Mouse (Mus musculus) stomach, embryonic 15.5 days (tissue): ENCODE results near the gene Pde1c. TPM values are rescaled to one million over a fixed set of nuclear protein-coding genes. Genes with fewer than 3 reads are reported as not detected.

Experiments
- ATAC-seq: fragments of 200-750 bp; cut with Nextera tagmentation; 2 replicates; pipeline ENCODE4 v1.8.0; 2017; ENCODE audit warnings: low read depth, moderate number of reproducible peaks, moderate TSS enrichment; ENCODE audit not compliant: insufficient read depth, low FRiP score
- H3K27ac ChIP-seq: fragments of 300-500 bp; sonication (generic); 2 replicates; pipeline ENCODE4 v1.5.1; 2015; ENCODE audit warnings: mild to moderate bottlenecking, inconsistent platforms
- H3K27me3 ChIP-seq: fragments of 300-500 bp; sonication (generic); replicated peaks from 2 replicates; pipeline ENCODE4 v1.6.1; 2015; ENCODE audit warnings: inconsistent platforms
- H3K36me3 ChIP-seq: fragments of 300-500 bp; sonication (generic); 2 replicates; pipeline ENCODE4 v1.6.1; 2015; ENCODE audit warnings: inconsistent platforms
- H3K4me1 ChIP-seq: fragments of 300-500 bp; sonication (generic); 2 replicates; pipeline ENCODE4 v1.6.1; 2015; ENCODE audit warnings: inconsistent platforms
- H3K4me2 ChIP-seq: fragments of 300-500 bp; sonication (generic); 2 replicates; pipeline ENCODE4 v1.6.1; 2015; ENCODE audit warnings: mild to moderate bottlenecking, inconsistent platforms
- H3K4me3 ChIP-seq: fragments of 300-500 bp; sonication (generic); replicated peaks from 2 replicates; pipeline ENCODE4 v1.5.1; 2015; ENCODE audit warnings: inconsistent platforms
- H3K9ac ChIP-seq: fragments of 300-500 bp; sonication (generic); 2 replicates; pipeline ENCODE4 v1.6.1; 2015; ENCODE audit warnings: inconsistent platforms
- H3K9me3 ChIP-seq: fragments of 300-500 bp; sonication (generic); 2 replicates; pipeline ENCODE4 v1.6.1; 2016; ENCODE audit warnings: inconsistent platforms
- WGBS: fragments of 180-500 bp; shearing (Covaris S2); methylation state at CpG from one replicate; pipeline ENCODE4 v1.1.7; 2015; 5-methylcytosine and 5-hydroxymethylcytosine counted together
- microRNA-seq: library from miRNA; unstranded; fragments of <30 nt; microRNA quantifications from one replicate; pipeline ENCODE4, GENCODE M21; 2016
- polyA plus RNA-seq: library from polyadenylated mRNA; unstranded; fragments of >200 nt; fragmentation: Nextera tagmentation; extraction: Ambion mirVana; gene quantifications from 2 replicates; pipeline ENCODE4 v1.2.1, GENCODE M21; 2015

Gene Pde1c
- polyA plus RNA-seq, 1 experiment from 2014 or later, result 2.7 TPM

DNA sequence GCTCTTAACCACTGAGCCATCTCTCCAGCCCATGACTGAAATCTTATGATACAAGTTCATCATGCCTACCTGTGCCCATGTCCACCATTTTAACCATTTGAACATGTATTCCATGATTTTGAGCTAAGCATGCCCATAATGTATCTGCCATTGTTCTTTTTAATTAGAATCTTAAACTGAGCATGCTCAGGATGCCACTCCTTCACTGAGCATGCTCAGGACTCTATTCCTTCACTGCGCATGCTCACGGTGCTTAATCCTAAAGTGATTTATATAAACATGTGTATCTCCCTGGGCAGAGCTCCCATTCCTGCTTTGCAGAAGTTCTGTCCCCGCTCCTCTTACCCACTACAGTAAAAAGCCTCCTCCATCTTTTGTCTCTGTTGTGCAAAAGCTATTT is 520.3 kb downstream of the Pde1c start:
- H3K36me3 ChIP-seq, result no peaks in the 10 kb centered on the region
- no peak overlapping the region for H3K4me3 ChIP-seq
- no peaks in the 10 kb centered on the region for H3K9me3 ChIP-seq
- no peak for ATAC-seq
- no peak overlapping the region for H3K9ac ChIP-seq
- no peak overlapping the region for H3K4me2 ChIP-seq
- H3K27me3 ChIP-seq, result no peaks in the 10 kb centered on the region
- 77% methylated on average over 3 of the region's 3 CpGs for WGBS
- no peaks in the 10 kb centered on the region for H3K4me1 ChIP-seq
- no peak overlapping the region for H3K27ac ChIP-seq

DNA sequence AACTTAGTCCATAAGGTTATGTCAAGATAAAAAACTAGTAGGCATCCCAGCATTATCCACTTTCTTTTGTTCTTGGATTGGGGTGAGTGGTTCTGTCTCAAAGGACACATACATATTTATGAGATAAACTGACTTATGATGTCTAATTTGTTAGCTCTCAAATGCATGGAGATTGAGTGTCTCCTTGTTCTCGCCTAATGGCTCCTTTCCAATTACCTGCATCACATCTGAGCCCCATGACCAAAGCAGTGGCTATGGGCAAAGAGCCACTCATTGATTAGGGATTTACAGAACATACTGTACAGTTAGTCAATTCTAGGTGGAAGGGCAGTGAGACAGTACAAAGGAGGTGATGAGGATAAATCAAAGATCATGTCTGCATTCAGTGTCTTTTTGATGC is 524.2 kb downstream of the Pde1c start:
- 81% methylated on average over 1 of the region's 1 CpGs for WGBS
- Histone ChIP-seq H3K27me3 (no peaks in the 10 kb centered on the region), H3K36me3 (no peaks in the 10 kb centered on the region), H3K27ac (no peak overlapping the region), H3K9me3 (no peaks in the 10 kb centered on the region), H3K4me2 (no peak overlapping the region), H3K4me3 (no peak overlapping the region), H3K9ac (no peak overlapping the region), H3K4me1 (no peaks in the 10 kb centered on the region)
- ATAC-seq, result no peak

DNA sequence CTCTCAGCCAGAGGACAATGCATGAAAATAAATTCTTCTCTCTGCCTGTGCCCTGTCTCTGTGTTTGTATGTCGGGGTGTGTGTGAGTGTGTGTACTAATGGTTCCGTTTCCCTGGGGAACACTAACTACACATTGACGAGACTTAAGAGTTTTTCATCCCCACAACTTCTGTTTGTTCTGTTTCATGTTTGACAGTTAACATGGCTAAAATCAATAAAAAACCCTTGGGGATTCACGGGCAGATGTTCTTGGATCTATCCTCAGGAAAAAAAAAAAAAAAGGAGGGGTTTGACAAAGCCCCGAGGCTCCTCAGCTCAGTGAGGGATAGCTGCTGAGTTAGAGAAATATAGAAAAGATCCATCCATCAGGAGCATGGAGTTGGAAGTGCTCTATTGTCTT is 524.6 kb downstream of the Pde1c start:
- no peak for ATAC-seq
- no peak overlapping the region for H3K27ac ChIP-seq
- no peaks in the 10 kb centered on the region for H3K36me3 ChIP-seq
- no peaks in the 10 kb centered on the region for H3K27me3 ChIP-seq
- no peak overlapping the region for H3K4me2 ChIP-seq
- H3K4me3 ChIP-seq, result no peak overlapping the region
- WGBS, result 55% methylated on average over 5 of the region's 5 CpGs
- H3K9me3 ChIP-seq, result no peaks in the 10 kb centered on the region
- H3K9ac ChIP-seq, result no peak overlapping the region
- no peaks in the 10 kb centered on the region for H3K4me1 ChIP-seq

DNA sequence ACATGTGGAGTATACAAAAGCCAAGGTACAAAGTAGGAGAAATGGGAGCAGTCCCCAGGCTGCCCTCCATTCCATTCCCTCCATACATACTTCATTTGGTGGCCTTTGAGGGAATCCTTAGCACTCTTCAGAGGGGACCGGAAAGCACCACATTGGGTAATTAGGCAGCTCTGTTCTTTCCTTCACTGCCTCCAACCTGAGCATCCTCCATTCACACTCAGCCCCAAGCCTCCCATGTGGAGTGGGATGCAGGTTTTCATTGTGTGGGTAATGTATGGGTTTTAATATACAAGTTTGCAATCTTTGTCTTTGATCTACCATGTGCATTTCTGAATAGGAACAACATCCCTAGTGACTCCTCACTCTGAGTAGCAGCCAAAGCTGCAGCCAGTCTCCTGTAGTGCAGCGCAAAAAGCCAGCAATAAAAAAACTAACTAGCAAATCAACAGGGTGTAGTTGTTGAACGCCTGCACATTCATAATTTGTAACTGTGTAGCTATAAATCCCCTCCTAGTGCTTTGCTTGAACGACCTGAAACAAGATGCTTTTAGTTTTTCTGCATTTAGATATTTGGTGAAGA is 529.3 kb downstream of the Pde1c start:
- no peak overlapping the region for H3K4me2 ChIP-seq
- H3K36me3 ChIP-seq, result no peaks in the 10 kb centered on the region
- H3K9me3 ChIP-seq, result no peaks in the 10 kb centered on the region
- no peaks in the 10 kb centered on the region for H3K27me3 ChIP-seq
- H3K4me3 ChIP-seq, result no peak overlapping the region
- no peak for ATAC-seq
- H3K9ac ChIP-seq, result no peak overlapping the region
- no peaks in the 10 kb centered on the region for H3K4me1 ChIP-seq
- H3K27ac ChIP-seq, result no peak overlapping the region
- WGBS, result 66% methylated on average over 4 of the region's 4 CpGs

DNA sequence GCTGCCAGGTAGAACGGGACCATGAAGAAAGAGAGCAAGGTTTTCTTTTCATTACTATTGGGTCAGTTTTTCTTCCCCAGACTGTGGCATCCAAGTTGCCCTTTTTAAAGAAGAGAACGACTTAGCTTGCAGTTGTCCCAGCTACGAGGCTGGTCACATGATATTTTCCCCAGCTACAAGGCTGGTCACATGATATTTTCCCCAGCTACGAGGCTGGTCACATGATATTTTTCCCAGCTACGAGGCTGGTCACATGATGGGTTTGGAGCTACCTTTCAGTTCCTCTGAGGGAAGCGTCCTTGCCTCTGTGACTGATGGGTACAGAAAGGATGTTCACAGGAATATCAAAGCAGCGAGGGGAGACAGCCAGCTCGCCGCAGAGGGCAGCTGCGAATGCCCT is 533.8 kb downstream of the Pde1c start:
- WGBS, result 67% methylated on average over 10 of the region's 10 CpGs

DNA sequence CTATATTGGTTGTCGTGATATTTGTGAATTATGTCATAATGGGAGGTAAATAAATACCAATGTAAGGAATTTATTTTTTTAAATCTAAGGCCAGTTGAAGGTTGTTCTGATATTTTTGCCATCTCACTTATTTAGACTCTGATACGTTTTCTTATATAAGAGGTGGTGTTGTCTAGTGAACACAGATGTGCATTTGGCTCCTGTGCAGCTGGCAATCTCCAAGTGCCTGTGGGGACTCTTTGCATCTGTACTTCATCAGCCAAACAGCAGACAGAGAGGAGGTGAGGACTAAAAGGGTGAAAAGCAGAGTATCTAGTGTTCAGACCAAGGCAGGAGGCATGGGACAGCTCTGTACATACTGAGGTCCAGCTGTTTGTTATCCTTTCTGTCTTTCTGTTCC is 536.7 kb downstream of the Pde1c start:
- 70% methylated on average over 2 of the region's 2 CpGs for WGBS
- no peaks in the 10 kb centered on the region for H3K27me3 ChIP-seq
- H3K4me2 ChIP-seq, result no peak overlapping the region
- H3K4me3 ChIP-seq, result no peak overlapping the region
- no peak for ATAC-seq
- no peak overlapping the region for H3K9ac ChIP-seq
- no peak overlapping the region for H3K27ac ChIP-seq
- no peaks in the 10 kb centered on the region for H3K36me3 ChIP-seq
- no peaks in the 10 kb centered on the region for H3K4me1 ChIP-seq
- H3K9me3 ChIP-seq, result no peaks in the 10 kb centered on the region

More for the DNA sequence above, 533.8 kb downstream of the Pde1c start:
- no peak overlapping the region for H3K9ac ChIP-seq
- no peaks in the 10 kb centered on the region for H3K27me3 ChIP-seq
- H3K27ac ChIP-seq, result no peak overlapping the region
- no peak overlapping the region for H3K4me3 ChIP-seq
- no peaks in the 10 kb centered on the region for H3K9me3 ChIP-seq
- H3K4me2 ChIP-seq, result no peak overlapping the region
- H3K36me3 ChIP-seq, result no peaks in the 10 kb centered on the region
- no peak for ATAC-seq
- H3K4me1 ChIP-seq, result no peaks in the 10 kb centered on the region

DNA sequence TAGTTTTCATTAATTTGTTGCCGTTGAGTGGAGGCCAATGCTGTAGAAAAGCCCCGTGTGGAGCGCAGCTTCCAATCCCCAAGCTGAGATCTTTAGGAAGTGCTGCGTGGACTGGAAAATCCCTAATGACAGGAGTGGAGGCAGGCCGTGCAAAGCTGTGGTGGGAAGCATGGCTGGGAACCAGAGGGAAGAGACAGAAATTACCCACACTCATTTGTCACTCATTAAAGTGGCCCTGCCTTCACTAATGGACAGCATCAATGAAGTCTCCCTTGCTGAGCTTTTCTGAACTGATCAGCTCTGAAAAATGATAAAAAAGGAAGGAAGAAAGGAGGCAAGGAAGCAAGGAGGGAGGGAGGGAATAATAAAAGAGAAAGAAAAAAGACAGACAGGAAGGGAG is 538.9 kb downstream of the Pde1c start:
- H3K9me3 ChIP-seq, result no peaks in the 10 kb centered on the region
- no peak overlapping the region for H3K27ac ChIP-seq
- ATAC-seq, result no peak
- H3K27me3 ChIP-seq, result no peaks in the 10 kb centered on the region
- no peak overlapping the region for H3K9ac ChIP-seq
- no peak overlapping the region for H3K4me3 ChIP-seq
- WGBS, result 54% methylated on average over 5 of the region's 5 CpGs
- H3K36me3 ChIP-seq, result no peaks in the 10 kb centered on the region
- H3K4me2 ChIP-seq, result no peak overlapping the region
- H3K4me1 ChIP-seq, result no peaks in the 10 kb centered on the region

DNA sequence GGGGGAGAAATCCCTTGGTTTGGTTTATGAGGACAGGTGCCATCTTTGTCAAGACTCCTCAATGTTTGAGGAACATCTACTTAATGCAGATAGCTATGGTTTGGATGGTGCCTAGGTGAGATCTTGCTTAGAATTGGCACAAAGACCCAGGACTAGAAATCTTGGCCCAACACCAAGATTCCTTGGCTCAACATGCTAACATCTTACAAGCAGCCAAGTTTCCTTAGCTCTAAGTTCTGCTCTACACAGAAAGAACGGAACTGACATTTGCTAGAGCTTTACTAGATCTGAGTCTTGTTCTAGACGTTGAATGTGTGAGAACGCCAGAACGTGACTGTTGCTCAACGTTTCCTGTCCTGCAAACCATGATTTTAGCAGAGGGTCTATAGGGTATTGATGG is 540.9 kb downstream of the Pde1c start:
- ATAC-seq, result no peak
- WGBS, result 67% methylated on average over 5 of the region's 5 CpGs

DNA sequence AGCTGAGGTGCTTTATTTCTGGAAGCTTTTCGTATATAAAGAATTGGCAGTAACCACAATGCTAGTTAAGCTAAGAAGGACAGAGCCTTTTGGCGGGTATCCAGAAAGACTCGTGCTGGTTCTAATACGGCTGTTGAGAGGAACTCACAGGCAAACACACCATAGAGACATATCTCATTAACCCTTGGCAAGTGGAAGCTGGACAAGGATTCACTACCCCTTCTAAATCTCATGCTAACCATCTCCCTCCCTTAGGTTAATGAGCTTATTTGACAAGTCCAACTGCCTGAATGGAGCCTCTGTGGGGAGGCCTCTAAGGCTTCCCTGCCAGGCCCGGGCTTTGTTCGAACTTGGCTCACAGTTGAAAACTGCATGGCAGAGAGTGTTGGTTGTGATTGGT is 541.6 kb downstream of the Pde1c start:
- Histone ChIP-seq H3K36me3 (no peaks in the 10 kb centered on the region), H3K27me3 (no peaks in the 10 kb centered on the region), H3K4me1 (no peaks in the 10 kb centered on the region), H3K9ac (no peak overlapping the region), H3K4me2 (no peak overlapping the region), H3K27ac (no peak overlapping the region), H3K9me3 (no peaks in the 10 kb centered on the region), H3K4me3 (no peak overlapping the region)
- no peak for ATAC-seq
- 54% methylated on average over 6 of the region's 6 CpGs for WGBS

More for the DNA sequence above, 540.9 kb downstream of the Pde1c start:
- H3K9me3 ChIP-seq, result no peaks in the 10 kb centered on the region
- no peak overlapping the region for H3K4me2 ChIP-seq
- no peak overlapping the region for H3K4me3 ChIP-seq
- H3K27ac ChIP-seq, result no peak overlapping the region
- no peaks in the 10 kb centered on the region for H3K27me3 ChIP-seq
- no peak overlapping the region for H3K9ac ChIP-seq
- no peaks in the 10 kb centered on the region for H3K36me3 ChIP-seq
- no peaks in the 10 kb centered on the region for H3K4me1 ChIP-seq

DNA sequence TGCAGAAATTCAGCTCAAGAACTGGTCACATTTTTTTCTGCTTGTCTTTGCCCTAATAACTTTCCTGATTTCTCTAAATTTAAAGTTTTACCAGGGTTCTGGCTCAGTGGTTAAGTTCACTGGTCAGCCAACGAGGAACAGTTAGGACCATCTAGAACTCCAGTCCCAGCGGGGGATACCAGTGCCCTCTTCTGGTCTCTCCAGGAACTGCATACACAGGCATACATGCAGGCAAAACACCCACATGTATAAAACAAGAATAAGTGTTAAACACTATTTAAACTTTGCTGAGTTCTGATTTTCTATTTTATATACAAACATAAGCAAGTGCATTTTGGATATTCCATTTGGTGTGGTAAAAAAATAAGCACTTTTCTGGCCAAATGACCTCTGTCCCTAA is 543.4 kb downstream of the Pde1c start:
- H3K9ac ChIP-seq, result no peak overlapping the region
- 57% methylated on average over 2 of the region's 2 CpGs for WGBS
- no peak overlapping the region for H3K4me2 ChIP-seq
- no peak overlapping the region for H3K27ac ChIP-seq
- no peaks in the 10 kb centered on the region for H3K4me1 ChIP-seq
- no peak overlapping the region for H3K4me3 ChIP-seq
- H3K36me3 ChIP-seq, result no peaks in the 10 kb centered on the region
- no peak for ATAC-seq
- H3K9me3 ChIP-seq, result no peaks in the 10 kb centered on the region
- no peaks in the 10 kb centered on the region for H3K27me3 ChIP-seq

Small RNA genes within 50 kb of the gene (microRNA-seq; reads per million reads assigned to microRNA genes)
- not detected for gene Gm44413

Other genes starting within 250 kb of the Pde1c start
- gene Lsm5, start 135.6 kb upstream of the Pde1c start, polyA plus RNA-seq, result 112 and 127 TPM in 2 replicates
- 12.9 and 13.0 TPM in 2 replicates for gene Avl9, start 145.8 kb upstream of the Pde1c start, polyA plus RNA-seq
- 26.1 and 27.6 TPM in 2 replicates for gene Kbtbd2, start 228.7 kb upstream of the Pde1c start, polyA plus RNA-seq